Mouse (Mus musculus) cerebellum, adult 2 months (tissue): Measurements from ENCODE around the gene Dst. TPM values are rescaled to one million over a fixed set of nuclear protein-coding genes. Genes with fewer than 3 reads are reported as not detected.
A peak's percentile ranks its signal among the peaks of the same experiment; 100 is the strongest.

Source experiments
- DNase-seq, 2 experiments: peaks; one replicate each; pipeline ENCODE4 v3.0.0; 2021
- H3K27ac ChIP-seq: fragments of 200-500 bp; 2 replicates; pipeline ENCODE4 v1.5.1; 2012; ENCODE audit warnings: low read length, control low read depth, inconsistent platforms; ENCODE audit not compliant: insufficient read depth
- H3K27me3 ChIP-seq: fragments of 200-500 bp; 2 replicates; pipeline ENCODE4 v1.6.1; 2012; ENCODE audit warnings: inconsistent platforms, mild to moderate bottlenecking, low read length, moderate library complexity; ENCODE audit not compliant: control insufficient read depth, insufficient read depth
- H3K4me1 ChIP-seq: fragments of 200-500 bp; 2 replicates; pipeline ENCODE4 v1.6.1; 2011; ENCODE audit warnings: low read length; ENCODE audit not compliant: control insufficient read depth, insufficient read depth
- H3K4me3 ChIP-seq: fragments of 200-500 bp; replicated peaks from 2 replicates; pipeline ENCODE3; 2011; ENCODE audit warnings: mild to moderate bottlenecking, low read depth, low read length, control low read depth; ENCODE audit not compliant: insufficient read depth
- CTCF ChIP-seq: fragments of 200-500 bp; IDR thresholded peaks from 2 replicates; pipeline ENCODE4 v1.5.1; 2011; ENCODE audit warnings: low read depth, mild to moderate bottlenecking, control low read depth, low read length, moderate library complexity, borderline replicate concordance; ENCODE audit not compliant: insufficient read depth
- POLR2A ChIP-seq: fragments of 200-500 bp; IDR thresholded peaks from 2 replicates; pipeline ENCODE4 v1.6.1; 2011; ENCODE audit warnings: low read length, control low read depth, borderline replicate concordance; ENCODE audit not compliant: insufficient read depth
- WGBS: fragments of 180-500 bp; shearing (Covaris S2); methylation state at CpG from one replicate; pipeline ENCODE4 v1.1.7; 2018; 5-methylcytosine and 5-hydroxymethylcytosine counted together
- polyA plus RNA-seq: library from polyadenylated mRNA; depleted of rRNA; stranded (reverse); fragments of >200 nt; gene quantifications from 2 replicates; pipeline ENCODE4 v1.2.3, GENCODE M21; 2012; rRNA removed

Gene Dst
- polyA plus RNA-seq, 1 experiment: 148 TPM

GRCm38 (mm10) chr1:34315381-34315780 lies 407.4 kb downstream of the Dst start:
- TF ChIP-seq CTCF: no peak
- no peak for TF ChIP-seq POLR2A
- WGBS: 77% methylated on average over 5 of the region's 5 CpGs
- H3K4me3 ChIP-seq: no peak overlapping the region
- no peak overlapping the region for H3K27ac ChIP-seq
- H3K4me1 ChIP-seq: no peaks in the 10 kb centered on the region
- no peak for DNase-seq
- no peaks in the 10 kb centered on the region for H3K27me3 ChIP-seq

GRCm38 (mm10) chr1:34324255-34324654 lies 416.2 kb downstream of the Dst start:
- H3K4me1 ChIP-seq: no peaks in the 10 kb centered on the region
- no peak for TF ChIP-seq POLR2A
- TF ChIP-seq CTCF: no peak
- no peak overlapping the region for H3K4me3 ChIP-seq
- WGBS: 82% methylated on average over 7 of the region's 7 CpGs
- H3K27me3 ChIP-seq: no peaks in the 10 kb centered on the region
- no peak overlapping the region for H3K27ac ChIP-seq
- DNase-seq: peak in 1 of 2 experiments; percentile 21

GRCm38 (mm10) chr1:34328606-34329005 lies 420.6 kb downstream of the Dst start:
- Histone ChIP-seq H3K27ac (no peak overlapping the region), H3K27me3 (no peaks in the 10 kb centered on the region), H3K4me1 (no peaks in the 10 kb centered on the region), H3K4me3 (no peak overlapping the region)
- TF ChIP-seq CTCF (no peak), POLR2A (no peak)
- 74% methylated on average over 6 of the region's 6 CpGs for WGBS
- no peak for DNase-seq

GRCm38 (mm10) chr1:34331767-34332166 lies 423.7 kb downstream of the Dst start:
- TF ChIP-seq POLR2A (no peak), CTCF (no peak)
- Histone ChIP-seq H3K27ac (no peak overlapping the region), H3K4me1 (no peaks in the 10 kb centered on the region), H3K27me3 (no peaks in the 10 kb centered on the region), H3K4me3 (no peak overlapping the region)
- WGBS: 57% methylated on average over 3 of the region's 3 CpGs
- DNase-seq: no peak

Other genes starting within 250 kb of the Dst start
- gene Prim2, start 238.4 kb upstream of the Dst start, polyA plus RNA-seq: 11.8 and 12.2 TPM in 2 replicates
- 22.0 and 25.1 TPM in 2 replicates for gene Rab23, start 188.3 kb upstream of the Dst start, polyA plus RNA-seq
- gene Bag2, start 150.4 kb upstream of the Dst start, polyA plus RNA-seq: 18.6 and 18.7 TPM in 2 replicates
- 21.2 and 21.9 TPM in 2 replicates for gene Zfp451, start 93.6 kb upstream of the Dst start, polyA plus RNA-seq
- gene Bend6, start 409 bp upstream of the Dst start, polyA plus RNA-seq: 276 and 283 TPM in 2 replicates